Mouse (Mus musculus) stomach, postnatal 0 days (tissue): ENCODE measurements around the gene Zfp772. TPM values are rescaled to one million over a fixed set of nuclear protein-coding genes. Genes with fewer than 3 reads are reported as not detected.
"Not testable (repeated sequence)": the region's sequence is repeated elsewhere in the genome, so short reads cannot be mapped to it uniquely, and the experiment has no call there.

Source experiments
- ATAC-seq: fragments of 200-750 bp; cut with Nextera tagmentation; 2 replicates; pipeline ENCODE4 v1.8.0; 2017; ENCODE audit not compliant: low FRiP score, low TSS enrichment
- DNase-seq: peaks from one replicate; pipeline ENCODE4 v3.0.0-alpha.2; 2016; ENCODE audit warnings: low spot score
- H3K27ac ChIP-seq: fragments of 300-500 bp; sonication (generic); replicated peaks from 2 replicates; pipeline ENCODE4 v1.5.1; 2014; ENCODE audit warnings: mild to moderate bottlenecking, control low read depth
- H3K27me3 ChIP-seq: fragments of 300-500 bp; sonication (generic); 2 replicates; pipeline ENCODE4 v1.6.1; 2014; ENCODE audit warnings: low read length; ENCODE audit not compliant: control insufficient read depth, insufficient read depth
- H3K36me3 ChIP-seq: fragments of 300-500 bp; sonication (generic); 2 replicates; pipeline ENCODE4 v1.6.1; 2014; ENCODE audit warnings: low read length, mixed read lengths; ENCODE audit not compliant: control insufficient read depth, insufficient read depth
- H3K4me1 ChIP-seq: fragments of 300-500 bp; sonication (generic); replicated peaks from 2 replicates; pipeline ENCODE4 v1.6.1; 2014; ENCODE audit warnings: antibody characterized with exemption; ENCODE audit not compliant: control insufficient read depth, insufficient read depth
- H3K4me2 ChIP-seq: fragments of 300-500 bp; sonication (generic); replicated peaks from 2 replicates; pipeline ENCODE4 v1.6.1; 2014; ENCODE audit warnings: low read depth, mild to moderate bottlenecking, control low read depth, moderate library complexity
- H3K4me3 ChIP-seq: fragments of 300-500 bp; sonication (generic); 2 replicates; pipeline ENCODE4 v1.5.1; 2014; ENCODE audit warnings: low read depth, low read length, control low read depth
- H3K9ac ChIP-seq: fragments of 300-500 bp; sonication (generic); 2 replicates; pipeline ENCODE4 v1.6.1; 2014; ENCODE audit warnings: mild to moderate bottlenecking, low read length, control low read depth, mixed read lengths
- H3K9me3 ChIP-seq: fragments of 300-500 bp; sonication (generic); 2 replicates; pipeline ENCODE4 v1.6.1; 2016; ENCODE audit warnings: low read length; ENCODE audit not compliant: control insufficient read depth
- CTCF ChIP-seq: IDR thresholded peaks from 2 replicates; pipeline ENCODE4 v1.5.1; 2016; ENCODE audit warnings: antibody characterized with exemption, low read depth, mild to moderate bottlenecking, moderate library complexity
- EP300 ChIP-seq: optimal IDR thresholded peaks from 2 replicates; pipeline ENCODE3; 2016; ENCODE audit warnings: antibody characterized with exemption
- WGBS: fragments of 180-500 bp; shearing (Covaris S2); extraction: QIAGEN DNeasy Blood & Tissue Kit; methylation state at CpG from one replicate; pipeline ENCODE4 v1.1.7; 2014; 5-methylcytosine and 5-hydroxymethylcytosine counted together
- polyA plus RNA-seq: library from polyadenylated mRNA; unstranded; fragments of >200 nt; fragmentation: Nextera tagmentation; extraction: Ambion mirVana; gene quantifications from 2 replicates; pipeline ENCODE4 v1.2.1, GENCODE M21; 2015

Gene Zfp772
- 6.9 and 7.4 TPM in 2 replicates for polyA plus RNA-seq

DNA sequence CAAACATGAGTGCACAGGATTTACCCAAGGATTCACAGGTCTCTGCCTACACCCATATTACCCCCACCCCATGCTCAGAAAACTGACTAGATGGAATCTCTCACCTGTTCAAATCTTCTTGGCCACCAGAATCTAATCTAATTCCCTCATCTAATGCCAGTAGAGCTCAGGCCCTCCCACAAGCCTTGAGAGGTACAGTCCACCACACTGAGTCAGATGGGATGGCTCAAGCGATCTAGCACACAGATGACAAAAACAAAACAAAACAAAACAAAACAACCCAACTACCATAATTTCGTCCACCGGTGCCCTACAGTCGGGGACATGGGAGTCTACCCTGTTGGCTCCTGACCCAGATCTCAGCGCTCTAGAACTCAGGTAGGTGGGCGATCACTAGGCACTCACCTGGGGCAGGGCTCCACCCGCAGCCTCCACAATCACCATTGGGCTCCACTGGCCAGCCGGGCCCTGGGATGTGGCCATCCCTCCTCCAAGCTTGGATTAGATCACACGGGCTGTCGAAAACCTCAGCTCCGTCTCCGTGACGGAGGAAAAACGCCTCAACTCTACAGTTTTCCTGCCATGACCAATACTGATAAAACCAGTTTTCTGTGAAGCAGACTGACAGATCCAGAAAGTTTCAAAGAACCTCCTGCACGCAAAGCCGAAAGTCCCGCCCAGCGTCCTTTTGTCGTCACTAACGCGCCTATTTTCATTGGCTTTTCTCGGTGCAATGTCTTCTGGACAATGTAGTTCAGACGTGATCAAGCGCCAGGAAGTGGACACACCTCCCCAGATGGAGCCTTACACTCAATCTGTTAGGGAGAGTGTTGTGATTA, at the start of gene Zfp772:
TSS of gene Zfp772 (minus strand) at position 686 of the 839 bp plus-strand sequence.
- not testable (repeated sequence) for H3K36me3 ChIP-seq, ATAC-seq, H3K27me3 ChIP-seq, H3K4me1 ChIP-seq, H3K9me3 ChIP-seq
- H3K9ac ChIP-seq: peak within 1 kb of the TSS; percentile 52
- 3% methylated on average over 24 of the region's 24 CpGs for WGBS
- peak within 1 kb of the TSS; percentile 45 for H3K4me3 ChIP-seq
- peak within 1 kb of the TSS; percentile 69 for H3K27ac ChIP-seq
- peak; percentile 30 for DNase-seq
- peak within 1 kb of the TSS; percentile 53 for H3K4me2 ChIP-seq

- H3K9ac ChIP-seq, H3K9me3 ChIP-seq, DNase-seq, H3K4me1 ChIP-seq, H3K27ac ChIP-seq, H3K36me3 ChIP-seq, H3K27me3 ChIP-seq, H3K4me3 ChIP-seq, H3K4me2 ChIP-seq, ATAC-seq: not testable (repeated sequence)
- WGBS: no CpG with 5 or more reads among the region's 1 CpGs
Observed at GRCm38 (mm10) chr7:7247228-7247627, 37.4 kb upstream of the Zfp772 start, which contains the start of gene Vmn2r29. Gene Vmn2r29, minus strand, starts transcription at chr7:7247328.

- Histone ChIP-seq H3K4me2 (peak overlapping the region; percentile 51), H3K4me1 (no peaks in the 10 kb centered on the region), H3K4me3 (peak overlapping the region; percentile 54), H3K27ac (no peak overlapping the region), H3K36me3 (no peaks in the 10 kb centered on the region), H3K27me3 (no peaks in the 10 kb centered on the region), H3K9ac (peak overlapping the region; percentile 47), H3K9me3 (no peaks in the 10 kb centered on the region)
- peak; percentile 94 for ATAC-seq
- DNase-seq: peak; percentile 81
- TF ChIP-seq CTCF: peak; percentile 83
- no peak for TF ChIP-seq EP300
- WGBS: 9% methylated on average over 18 of the region's 18 CpGs
Observed at GRCm38 (mm10) chr7:7188191-7188942, 21.4 kb downstream of the Zfp772 start.

DNA sequence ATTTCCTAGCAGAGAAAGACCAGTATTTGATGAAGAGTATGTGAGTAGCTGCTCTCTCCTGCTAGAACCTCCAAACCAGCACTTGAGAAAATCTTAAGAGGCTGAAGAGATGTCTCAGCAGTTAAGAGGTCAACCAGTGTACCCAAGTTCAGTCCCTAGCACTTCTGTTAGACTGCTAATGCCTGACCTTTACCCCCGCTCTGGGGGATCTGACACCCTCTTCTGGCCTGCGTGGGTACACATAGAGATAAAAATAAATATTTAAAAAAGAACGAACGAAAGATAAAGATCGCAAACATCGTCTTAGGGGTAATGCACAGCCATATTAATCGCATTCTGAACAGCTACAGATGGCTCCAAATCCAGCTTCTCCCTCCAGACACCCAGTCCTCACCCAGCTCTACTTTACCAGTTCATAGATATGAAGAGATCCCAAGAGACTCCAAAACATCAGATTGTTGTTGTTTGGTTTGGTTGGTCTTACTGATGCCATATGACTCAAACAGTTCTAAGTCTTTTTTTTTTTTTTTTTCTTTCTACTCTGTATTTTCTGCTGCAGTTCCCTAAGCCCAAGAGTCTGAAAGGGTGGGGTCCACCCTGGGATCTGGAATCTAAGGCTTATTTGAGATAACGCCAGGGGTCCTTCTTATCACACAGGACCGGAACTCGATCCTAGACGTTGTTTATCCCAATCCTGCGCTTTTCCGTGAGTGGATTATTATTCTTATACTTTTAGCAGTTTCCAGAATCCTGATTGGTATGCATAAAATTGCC, 22.2 kb downstream of the Zfp772 start:
- no peak for TF ChIP-seq EP300
- no peak for TF ChIP-seq CTCF
- Histone ChIP-seq H3K27ac (no peak overlapping the region), H3K4me1 (no peaks in the 10 kb centered on the region)

GRCm38 (mm10) chr7:7185897-7186296, 23.9 kb downstream of the Zfp772 start:
- DNase-seq (no peak), ATAC-seq (no peak)
- no peak overlapping the region for H3K4me2 ChIP-seq
- no peak overlapping the region for H3K27ac ChIP-seq
- no peaks in the 10 kb centered on the region for H3K9me3 ChIP-seq
- H3K9ac ChIP-seq: no peak overlapping the region
- WGBS: 94% methylated on average over 1 of the region's 1 CpGs
- H3K4me3 ChIP-seq: no peak overlapping the region
- TF ChIP-seq EP300: no peak
- no peak for TF ChIP-seq CTCF
- H3K4me1 ChIP-seq: no peaks in the 10 kb centered on the region
- no peaks in the 10 kb centered on the region for H3K36me3 ChIP-seq
- H3K27me3 ChIP-seq: no peaks in the 10 kb centered on the region

More for the DNA sequence above, 22.2 kb downstream of the Zfp772 start:
- H3K9ac ChIP-seq: peak overlapping the region; percentile 47
- WGBS: 13% methylated on average over 13 of the region's 13 CpGs
- no peaks in the 10 kb centered on the region for H3K27me3 ChIP-seq
- no peaks in the 10 kb centered on the region for H3K36me3 ChIP-seq
- H3K4me3 ChIP-seq: peak overlapping the region; percentile 54
- no peak for ATAC-seq
- H3K4me2 ChIP-seq: peak overlapping the region; percentile 51
- DNase-seq: no peak
- no peaks in the 10 kb centered on the region for H3K9me3 ChIP-seq
